ENCODE assay signal across 8 mouse cellular contexts in the genomic region with DNA sequence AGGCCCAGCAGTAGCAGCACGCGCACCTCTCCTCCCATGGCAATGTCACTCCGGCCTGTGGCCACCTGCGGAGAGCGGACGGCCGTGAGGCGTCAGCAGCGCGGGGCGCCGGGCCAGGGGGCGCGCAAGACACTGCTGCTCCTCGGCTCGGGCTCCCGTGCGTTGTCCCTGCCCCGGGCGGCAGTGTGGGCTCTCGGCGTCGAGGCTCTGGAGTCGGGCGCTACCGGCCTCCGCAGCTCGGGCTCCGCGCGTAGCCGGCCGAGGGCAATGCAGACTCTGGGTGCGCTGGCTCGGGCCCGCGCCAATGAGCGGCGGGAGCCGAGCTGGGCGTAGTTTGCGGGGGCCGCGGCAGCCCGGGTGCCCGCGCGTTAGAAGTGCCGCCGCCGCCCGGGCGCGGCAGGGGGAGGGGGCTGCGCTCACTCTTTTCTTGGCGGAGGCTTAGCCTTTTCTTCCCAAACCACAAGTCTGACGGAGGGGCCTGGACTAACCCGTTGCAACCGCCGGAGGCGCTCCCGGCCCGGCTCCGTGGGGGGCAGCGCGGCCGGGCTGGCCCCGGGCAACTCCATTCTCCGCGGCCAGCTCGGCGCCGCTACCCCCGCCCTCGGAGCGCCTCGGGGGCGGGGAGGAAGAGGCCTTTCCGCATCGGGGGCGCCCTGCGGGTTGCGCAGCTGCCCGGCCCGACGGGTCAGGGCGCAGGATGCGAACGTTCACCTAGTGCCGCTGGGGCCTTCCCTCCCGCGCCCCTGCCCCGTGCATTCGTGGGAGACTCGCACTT. TPM values are rescaled to one million over a fixed set of nuclear protein-coding genes. Genes with fewer than 3 reads are reported as not detected.
DNase-seq lines count a peak whose midpoint lies in the region; ATAC-seq and TF ChIP-seq lines count a peak whose summit lies in the region.

No protein-coding gene starts in this region.

- H3K27me3 ChIP-seq in hindbrain, embryonic 13.5 days, result peaks cover 97% of the 10 kb centered on the region
- peaks cover 74% of the 10 kb centered on the region for H3K27me3 ChIP-seq in myocyte (ENCODE audit: control insufficient read depth, insufficient read depth, insufficient read length)

- intact Hi-C loops in left cerebral cortex, adult 2 months (cut with DNase I), result no loop called here

- peak overlapping the region; percentile 20 for H3ac ChIP-seq in myocyte (ENCODE audit: control insufficient read depth, insufficient read length)

- peaks cover 21% of the 10 kb centered on the region for H3K4me1 ChIP-seq in hindbrain, embryonic 13.5 days (replicated peaks)

- no peaks in the 10 kb centered on the region for H3K9me3 ChIP-seq in hindbrain, embryonic 13.5 days

- no peak for TF ChIP-seq POLR2A in myocyte (IDR thresholded peaks at IDR 0.05; ENCODE audit: insufficient read length, low read depth)

- H3K4me2 ChIP-seq in hindbrain, embryonic 13.5 days, result peak overlapping the region; percentile 60
- peak overlapping the region; percentile 73 for H3K4me2 ChIP-seq in myocyte (ENCODE audit: low read depth)

- peak overlapping the region; percentile 2 for H3K27ac ChIP-seq in left cerebral cortex, adult 2 months
- no peak overlapping the region for H3K27ac ChIP-seq in hindbrain, embryonic 13.5 days

- TF ChIP-seq CTCF in left cerebral cortex, adult 2 months (IDR thresholded peaks at IDR 0.05), result peak; percentile 49

- 0 out of 2 replicates have a peak, but pooled peaks have one; percentile 17 for ATAC-seq in hindbrain, embryonic 13.5 days (ENCODE audit: low FRiP score)
- ATAC-seq in erythroblast, adult 5-6 weeks (replicated peaks; ENCODE audit: low FRiP score, poor library complexity, severe bottlenecking), result no peak

- no peak for DNase-seq in left cerebral cortex, adult 2 months (ENCODE audit: extremely low spot score in 1 of 2, low spot score in 2 of 2)
- no peak for DNase-seq in left cerebral cortex, adult 9 months (ENCODE audit: low spot score in 2 of 2)
- DNase-seq in embryo, embryonic 11 days, result peak; percentile 79
- peak; percentile 31 for DNase-seq in liver
- DNase-seq in frontal cortex, adult 2 months (ENCODE audit: extremely low spot score in 1 of 2, low spot score in 1 of 2), result no peak

- WGBS in hindbrain, embryonic 13.5 days, result under 1% methylated on average over 93 of the region's 95 CpGs

- no peaks in the 10 kb centered on the region for H3K36me3 ChIP-seq in hindbrain, embryonic 13.5 days
- H3K36me3 ChIP-seq in myocyte (ENCODE audit: control insufficient read depth, insufficient read depth), result no peaks in the 10 kb centered on the region

- H3K4me3 ChIP-seq in left cerebral cortex, adult 2 months, result peak overlapping the region; percentile 46
- peak overlapping the region; percentile 40 for H3K4me3 ChIP-seq in hindbrain, embryonic 13.5 days
- no peak overlapping the region for H3K4me3 ChIP-seq in myocyte

- H3K79me2 ChIP-seq in myocyte (ENCODE audit: control insufficient read depth, insufficient read depth), result no peaks in the 10 kb centered on the region

- H3K9ac ChIP-seq in hindbrain, embryonic 13.5 days, result peak overlapping the region; percentile 51

TF ChIP-seq in myocyte, 11 proteins besides CTCF, POLR2A, EP300 and RAD21:
- no peak for TF ChIP-seq MAX (IDR thresholded peaks at IDR 0.05; ENCODE audit: low read depth)
- TF ChIP-seq E2F4 (IDR thresholded peaks at IDR 0.05; ENCODE audit: insufficient read depth), result no peak
- no peak for TF ChIP-seq SRF (IDR thresholded peaks at IDR 0.05; ENCODE audit: control insufficient read depth, insufficient read length, low read depth)
- no peak for TF ChIP-seq REST (IDR thresholded peaks at IDR 0.05; ENCODE audit: insufficient read depth, insufficient read length)
- TF ChIP-seq MYOD1 (IDR thresholded peaks at IDR 0.05; ENCODE audit: control insufficient read depth in 1 of 3, insufficient read length in 2 of 3, low read depth in 2 of 3), result peak in 1 of 3 experiments; percentile 41
- TF ChIP-seq MYOG (IDR thresholded peaks at IDR 0.05; ENCODE audit: control insufficient read depth in 1 of 3, insufficient read depth in 1 of 3, insufficient read length in 2 of 3, low read depth in 2 of 3), result peak in 2 of 3 experiments; percentile 12 to 17
- TF ChIP-seq TCF3 (IDR thresholded peaks at IDR 0.05; ENCODE audit: insufficient read length, low read depth), result no peak
- TF ChIP-seq CEBPB (IDR thresholded peaks at IDR 0.05; ENCODE audit: insufficient read depth, poor library complexity, severe bottlenecking), result no peak
- TF ChIP-seq POLR2AphosphoS2 (IDR thresholded peaks at IDR 0.05; ENCODE audit: insufficient read length, low read depth), result no peak
- TF ChIP-seq TCF12 (IDR thresholded peaks at IDR 0.05; ENCODE audit: insufficient read depth, poor library complexity, severe bottlenecking), result no peak
- no peak for TF ChIP-seq USF1 (IDR thresholded peaks at IDR 0.05; ENCODE audit: low read depth)

RNA-seq across cellular contexts. Expression of gene Notum, which starts 0.5 kb away (rescaled TPM):
- 1 to 10 TPM; 4.0 to 7.2 TPM for total RNA-seq in left cerebral cortex, adult 2 months (2021)
- polyA plus RNA-seq in hindbrain, embryonic 13.5 days (2015; fragmentation: Nextera tagmentation; extraction: Ambion mirVana), result 0.91 and 0.98 TPM in 2 replicates
- 0.19 TPM for polyA plus RNA-seq in myocyte (2012; fragmentation: generic; extraction: Trizol)
- not detected in 2 replicates for total RNA-seq in erythroblast, adult 5-6 weeks (2015; ENCODE audit: low replicate concordance)
- total RNA-seq in erythroblast, adult 5-6 weeks (2017; ENCODE audit: low replicate concordance), result not detected in 2 replicates
- polyA plus RNA-seq in frontal cortex, adult 2 months (2012; rRNA removed), result 8.4 and 8.6 TPM in 2 replicates

RNA-seq across cellular contexts. Expression of gene Aspscr1, which starts 12.3 kb away (rescaled TPM):
- 10 to 100 TPM; 47.4 to 54.9 TPM for total RNA-seq in left cerebral cortex, adult 2 months (2021)
- polyA plus RNA-seq in hindbrain, embryonic 13.5 days (2015; fragmentation: Nextera tagmentation; extraction: Ambion mirVana), result 152 and 161 TPM in 2 replicates
- 65.9 TPM for polyA plus RNA-seq in myocyte (2012; fragmentation: generic; extraction: Trizol)
- 16.7 and 17.6 TPM in 2 replicates for total RNA-seq in erythroblast, adult 5-6 weeks (2015; ENCODE audit: low replicate concordance)
- 10.7 and 15.9 TPM in 2 replicates for total RNA-seq in erythroblast, adult 5-6 weeks (2017; ENCODE audit: low replicate concordance)
- 45.1 and 51.8 TPM in 2 replicates for polyA plus RNA-seq in frontal cortex, adult 2 months (2012; rRNA removed)

RNA-seq across cellular contexts. Expression of gene Myadml2, which starts 12.5 kb away (rescaled TPM):
- total RNA-seq in left cerebral cortex, adult 2 months (2021), result 1 to 10 TPM; 6.9 to 8.8 TPM
- 0.36 and 0.77 TPM in 2 replicates for polyA plus RNA-seq in hindbrain, embryonic 13.5 days (2015; fragmentation: Nextera tagmentation; extraction: Ambion mirVana)
- polyA plus RNA-seq in myocyte (2012; fragmentation: generic; extraction: Trizol), result 4.6 TPM
- total RNA-seq in erythroblast, adult 5-6 weeks (2015; ENCODE audit: low replicate concordance), result not detected in 2 replicates
- not detected in 2 replicates for total RNA-seq in erythroblast, adult 5-6 weeks (2017; ENCODE audit: low replicate concordance)
- polyA plus RNA-seq in frontal cortex, adult 2 months (2012; rRNA removed), result 4.7 and 5.6 TPM in 2 replicates

RNA-seq across cellular contexts. Expression of gene Pycr1, which starts 16.9 kb away (rescaled TPM):
- 1 to 10 TPM; 2.4 to 3.1 TPM for total RNA-seq in left cerebral cortex, adult 2 months (2021)
- polyA plus RNA-seq in hindbrain, embryonic 13.5 days (2015; fragmentation: Nextera tagmentation; extraction: Ambion mirVana), result 22.9 and 23.3 TPM in 2 replicates
- 56.9 TPM for polyA plus RNA-seq in myocyte (2012; fragmentation: generic; extraction: Trizol)
- 2.3 TPM in 1 of 2 replicates, not detected in the other for total RNA-seq in erythroblast, adult 5-6 weeks (2015; ENCODE audit: low replicate concordance)
- not detected in 2 replicates for total RNA-seq in erythroblast, adult 5-6 weeks (2017; ENCODE audit: low replicate concordance)
- 3.2 and 3.7 TPM in 2 replicates for polyA plus RNA-seq in frontal cortex, adult 2 months (2012; rRNA removed)

RNA-seq across cellular contexts. Expression of gene Mafg, which starts 27.1 kb away (rescaled TPM):
- total RNA-seq in left cerebral cortex, adult 2 months (2021), result 100 to 1,000 TPM; 104 to 107 TPM
- polyA plus RNA-seq in hindbrain, embryonic 13.5 days (2015; fragmentation: Nextera tagmentation; extraction: Ambion mirVana), result 27.5 and 30.8 TPM in 2 replicates
- polyA plus RNA-seq in myocyte (2012; fragmentation: generic; extraction: Trizol), result 43.1 TPM
- total RNA-seq in erythroblast, adult 5-6 weeks (2015; ENCODE audit: low replicate concordance), result 65.3 and 78.0 TPM in 2 replicates
- total RNA-seq in erythroblast, adult 5-6 weeks (2017; ENCODE audit: low replicate concordance), result 137 and 154 TPM in 2 replicates
- 79.9 and 84.5 TPM in 2 replicates for polyA plus RNA-seq in frontal cortex, adult 2 months (2012; rRNA removed)

Comparison
In these comparisons a context has a peak if more than half of its experiments do, and no peak if none do; other contexts are left out.
1. DNase-seq: peak in embryo, embryonic 11 days (single experiment) and liver (single experiment); none in left cerebral cortex, adult 2 months (0 of 2), left cerebral cortex, adult 9 months (0 of 2) and frontal cortex, adult 2 months (0 of 2).